Mouse (Mus musculus) CD4-positive, CD25-positive, alpha-beta regulatory T cell, adult 4 months (primary cell): Measurements from ENCODE around the gene 6430548M08Rik. TPM values are rescaled to one million over a fixed set of nuclear protein-coding genes. Genes with fewer than 3 reads are reported as not detected.

Source experiments
- ATAC-seq: one replicate; pipeline ENCODE4 v1.8.0; 2017
- polyA plus RNA-seq, 2 experiments: library from polyadenylated mRNA; unstranded; fragments of 100-300 nt; shearing (Covaris generic); gene quantifications; one replicate each; pipeline ENCODE4 v1.2.1; 2017

6430548M08Rik gene
- polyA plus RNA-seq, 2 experiments from 2014 or later = 0.20 TPM; not detected in 1

DNA sequence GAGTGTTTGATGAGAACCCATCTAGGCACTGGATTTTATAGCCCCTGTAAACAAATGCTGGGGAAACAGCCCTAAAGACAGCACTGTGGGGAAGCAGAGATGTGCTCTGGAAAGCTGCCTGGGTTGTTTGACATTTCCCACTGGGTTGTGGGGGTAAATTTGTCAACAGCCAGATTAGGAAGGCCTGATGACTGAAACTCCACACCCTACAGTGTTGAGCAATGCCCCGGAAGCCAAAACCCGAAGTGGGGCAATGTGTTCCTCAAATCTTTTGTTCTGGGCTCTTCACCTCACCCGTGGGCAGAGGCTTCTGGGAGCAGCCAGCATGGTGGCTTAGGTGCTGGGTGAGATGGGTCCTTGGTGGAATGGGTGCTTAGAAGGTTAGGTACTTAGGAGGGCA lies 4.8 kb upstream of the 6430548M08Rik start:
- ATAC-seq = no peak

DNA sequence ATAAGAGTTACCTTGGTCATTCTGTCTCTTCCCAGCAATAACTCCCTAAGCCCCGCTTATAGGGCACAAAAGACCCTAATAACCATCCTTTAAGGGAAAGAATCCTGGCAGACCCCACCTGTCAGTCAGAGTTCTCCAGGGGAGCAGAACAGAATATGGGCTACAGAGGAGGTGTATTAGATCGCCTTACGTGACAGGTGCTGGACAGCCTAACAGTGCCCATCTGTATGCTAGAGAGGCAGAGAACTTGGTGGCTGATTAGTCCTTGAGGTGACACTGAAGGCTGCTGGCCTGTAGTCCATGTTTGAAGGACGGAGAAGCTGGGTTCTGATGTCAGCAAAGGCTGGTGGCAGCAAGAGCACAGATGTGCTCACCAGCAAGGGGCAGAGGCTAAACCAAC lies 3.0 kb upstream of the 6430548M08Rik start:
- no peak for ATAC-seq

DNA sequence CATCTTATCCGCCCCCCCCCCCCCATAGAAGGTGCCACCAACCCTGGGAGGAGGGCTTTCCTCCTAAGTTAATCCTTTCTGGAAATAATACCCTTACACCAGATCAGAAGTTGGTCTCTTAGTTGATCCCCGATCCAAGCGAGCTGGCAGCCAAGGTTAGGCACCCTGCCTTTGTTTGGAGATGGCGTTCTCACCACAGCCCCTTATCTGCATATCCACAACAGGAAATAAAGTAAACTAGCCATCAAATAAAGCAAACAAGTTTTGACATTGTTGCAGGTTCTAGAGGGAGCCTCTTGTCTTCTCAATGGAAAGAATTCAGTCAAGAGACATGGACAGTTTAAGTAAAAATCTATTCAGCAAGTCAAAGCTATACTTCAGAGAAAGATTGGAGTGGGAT lies 2.6 kb upstream of the 6430548M08Rik start:
- no peak for ATAC-seq

DNA sequence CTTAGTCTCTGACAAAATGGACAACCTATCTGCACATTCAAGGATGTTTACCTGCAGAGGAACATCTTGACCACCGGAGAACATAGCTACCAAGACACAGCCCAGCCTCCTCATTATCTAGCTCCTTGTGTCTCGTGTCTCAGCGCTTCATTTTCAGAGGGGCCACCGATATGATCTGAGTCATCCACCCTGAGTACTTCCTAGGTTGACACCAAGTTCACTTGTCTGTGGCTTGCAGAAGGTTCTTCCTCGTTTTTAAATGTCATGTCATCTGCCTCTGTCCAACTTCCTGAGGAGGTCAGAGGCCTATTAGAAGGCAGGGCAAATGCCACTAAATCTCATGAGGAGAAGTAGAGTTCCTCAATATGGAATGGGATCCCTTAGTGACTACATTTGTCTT lies 1.4 kb upstream of the 6430548M08Rik start:
- no peak for ATAC-seq

DNA sequence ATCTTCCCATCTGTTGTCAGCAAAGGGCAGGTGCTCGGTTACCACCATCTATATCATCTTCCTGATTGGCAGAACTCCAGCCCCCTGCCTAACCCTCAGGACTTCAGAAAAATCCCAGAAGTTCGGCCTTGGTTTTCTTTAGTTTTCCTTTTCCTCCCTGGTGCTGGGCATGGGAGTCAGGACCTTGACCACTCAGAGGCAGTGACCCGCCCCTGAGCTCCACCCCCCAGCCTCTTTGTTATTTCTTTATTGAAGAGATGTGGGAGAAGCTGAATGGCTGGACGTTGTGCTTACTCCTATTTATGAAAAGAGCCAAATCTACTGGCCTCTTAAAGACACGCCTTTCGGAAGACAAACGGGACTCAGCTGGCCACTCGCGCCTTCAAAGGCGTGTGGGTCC lies 646 bp upstream of the 6430548M08Rik start:
- peak; percentile 6 for ATAC-seq

DNA sequence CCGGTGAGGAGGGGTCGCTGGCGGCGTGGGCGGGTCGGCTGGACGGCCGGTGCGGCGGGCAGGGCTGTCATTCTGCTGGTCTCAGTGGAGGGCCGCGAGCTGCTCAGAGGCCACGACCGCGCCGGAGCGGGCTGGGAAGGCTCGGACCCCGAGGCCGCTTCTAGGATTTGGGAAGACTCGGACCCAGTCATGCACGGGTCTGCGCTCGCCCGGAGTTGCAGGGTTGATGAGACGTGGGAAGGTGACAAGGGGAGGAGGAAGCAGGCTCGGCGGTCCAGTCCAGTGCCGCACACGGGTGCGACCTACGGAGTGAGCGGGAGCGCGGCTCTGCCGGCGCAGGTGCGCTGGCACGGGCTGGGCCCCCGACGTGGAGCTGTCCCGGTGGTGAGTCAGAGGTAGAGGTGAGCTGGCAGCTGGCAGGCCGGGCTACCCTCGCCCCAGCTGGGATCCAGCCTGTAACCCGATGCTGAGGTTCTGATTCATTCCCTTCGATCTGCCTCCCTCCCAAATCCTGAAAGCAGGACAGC lies 426 bp downstream of the 6430548M08Rik start:
- ATAC-seq = peak; percentile 10

DNA sequence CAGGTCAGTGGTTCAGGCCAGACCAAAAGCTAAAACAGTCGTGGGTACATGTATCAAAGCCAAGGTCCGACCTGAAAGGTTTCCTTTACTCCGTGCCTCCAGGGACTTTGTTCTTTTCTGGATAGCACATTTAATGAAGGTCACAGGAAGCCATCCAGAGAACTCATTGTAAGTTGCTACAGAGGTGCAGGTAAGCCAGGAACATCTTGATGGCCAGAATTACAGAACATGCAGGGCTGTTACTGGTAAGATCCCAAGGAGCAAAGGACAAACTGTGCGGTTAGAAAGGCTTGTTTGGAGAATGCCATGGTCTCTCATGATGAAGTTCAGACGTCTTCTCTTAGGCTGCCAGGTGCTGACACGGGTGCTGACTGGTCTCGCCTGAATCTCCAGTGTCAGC lies 2.6 kb downstream of the 6430548M08Rik start:
- ATAC-seq = no peak

DNA sequence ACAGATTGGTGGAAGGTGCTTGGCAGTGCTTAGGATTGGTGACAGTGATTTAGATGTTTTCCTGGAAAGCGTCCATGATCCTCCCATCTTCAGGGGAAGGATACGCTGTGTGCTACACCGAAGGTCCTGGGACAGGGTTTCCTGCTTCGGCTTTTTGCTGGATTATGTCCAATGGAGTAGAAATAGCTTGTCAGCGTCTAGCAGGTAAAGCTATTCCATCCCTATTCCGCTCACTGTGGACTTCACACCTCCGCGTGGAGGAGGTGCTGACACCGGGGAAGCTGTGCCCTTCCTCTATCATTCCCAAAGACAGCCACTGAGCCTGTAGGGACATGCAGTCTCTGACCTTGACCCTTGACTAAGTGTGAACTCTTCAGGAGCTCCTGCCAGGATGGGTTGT lies 4.2 kb downstream of the 6430548M08Rik start:
- ATAC-seq = no peak

DNA sequence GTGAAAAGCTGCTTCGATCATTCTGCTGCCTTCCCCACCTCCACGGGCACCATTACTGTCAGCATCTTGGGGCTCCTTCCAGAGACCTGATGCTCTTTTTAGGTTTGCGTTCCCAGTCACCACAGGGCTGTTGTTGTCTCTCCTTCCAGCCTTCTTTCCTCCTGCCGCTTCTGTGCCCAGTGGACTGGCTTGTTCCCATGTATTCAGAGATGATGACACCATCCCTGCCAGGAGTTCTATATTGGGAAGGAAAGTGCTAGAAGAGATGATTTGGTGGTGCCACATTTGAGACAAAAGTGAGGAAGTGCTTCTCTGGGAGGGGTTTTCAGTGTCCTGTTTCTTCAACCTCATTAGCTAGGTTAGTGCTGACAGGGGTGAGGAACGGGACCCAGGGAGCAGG lies 4.9 kb downstream of the 6430548M08Rik start:
- no peak for ATAC-seq

DNA sequence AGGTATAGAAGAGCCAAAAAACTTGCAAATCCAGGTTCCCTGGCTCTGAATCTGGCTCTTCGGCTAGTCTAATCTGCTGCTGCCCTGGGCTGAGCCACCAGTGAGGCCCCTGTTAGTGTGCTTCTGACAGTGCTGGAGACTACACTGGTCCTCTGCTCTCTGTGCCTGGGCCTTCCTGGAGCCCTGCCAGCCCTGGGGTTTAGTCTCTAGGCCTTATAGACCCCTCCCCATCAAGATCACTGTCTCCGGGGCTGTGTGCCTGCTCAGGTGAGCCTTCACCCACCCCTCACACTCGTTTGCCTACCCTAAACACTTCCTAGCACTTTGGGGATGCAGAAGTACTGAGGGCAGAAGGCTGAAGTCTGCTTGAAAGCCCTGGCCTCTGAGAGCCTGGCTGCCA lies 5.5 kb downstream of the 6430548M08Rik start:
- no peak for ATAC-seq

DNA sequence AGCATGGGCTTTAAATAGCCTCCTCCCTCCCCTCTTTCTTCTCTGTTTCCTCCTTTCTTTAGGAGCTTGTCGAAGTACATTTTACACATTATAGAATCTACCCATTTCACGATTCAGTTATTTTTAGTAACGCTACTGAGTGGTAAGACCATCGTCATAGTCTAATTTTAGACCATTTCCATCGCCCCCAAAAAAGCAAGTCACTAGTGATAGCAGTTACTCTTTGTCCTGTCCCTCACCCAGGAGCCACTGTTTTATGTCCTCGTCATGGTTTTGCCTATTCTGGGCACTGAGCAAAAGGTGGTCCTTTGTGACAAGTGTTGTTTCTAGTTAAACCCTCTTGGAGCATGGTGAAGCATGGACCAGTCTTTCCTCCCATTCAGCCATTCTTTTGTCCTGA lies 6.0 kb downstream of the 6430548M08Rik start:
- ATAC-seq = no peak

DNA sequence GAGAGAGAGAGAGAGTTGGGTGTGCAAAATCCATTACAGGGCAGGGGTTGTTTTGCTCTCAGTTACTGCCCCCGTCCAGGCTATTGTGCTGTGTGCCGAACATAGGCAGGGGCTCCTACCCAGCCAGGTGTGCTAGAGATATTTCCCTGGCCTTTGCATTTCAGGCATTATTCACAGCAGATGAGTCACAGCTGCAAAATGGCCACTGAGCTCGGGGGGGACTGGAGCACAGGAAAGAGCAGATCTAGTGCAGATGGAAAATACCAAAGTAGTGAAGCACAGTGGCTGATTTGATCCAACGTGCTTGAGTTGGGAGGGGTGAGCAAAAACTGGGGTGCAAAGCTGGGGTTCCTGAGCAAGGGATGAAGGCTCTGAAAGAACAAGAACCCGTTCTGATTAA lies 7.0 kb downstream of the 6430548M08Rik start:
- ATAC-seq = no peak

DNA sequence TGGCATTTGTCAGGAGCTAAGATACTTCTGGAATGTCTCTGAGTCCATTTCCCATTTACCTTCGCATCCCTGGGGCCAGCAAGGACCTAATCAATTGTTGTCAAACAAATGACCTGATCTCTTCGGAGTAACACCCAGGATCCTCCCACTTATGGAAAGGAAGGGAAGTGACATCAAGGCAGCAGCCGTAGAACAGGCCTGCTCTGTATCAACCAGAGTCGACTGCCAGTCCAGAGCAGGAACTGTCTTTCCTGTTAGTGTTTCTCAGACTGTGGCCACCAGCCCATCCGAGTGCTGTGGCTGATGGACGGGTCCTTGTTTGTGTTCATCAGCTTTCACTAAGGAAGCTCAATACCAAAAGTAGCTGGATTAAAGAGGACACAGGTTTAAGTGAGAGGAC lies 10.3 kb downstream of the 6430548M08Rik start:
- ATAC-seq = no peak

DNA sequence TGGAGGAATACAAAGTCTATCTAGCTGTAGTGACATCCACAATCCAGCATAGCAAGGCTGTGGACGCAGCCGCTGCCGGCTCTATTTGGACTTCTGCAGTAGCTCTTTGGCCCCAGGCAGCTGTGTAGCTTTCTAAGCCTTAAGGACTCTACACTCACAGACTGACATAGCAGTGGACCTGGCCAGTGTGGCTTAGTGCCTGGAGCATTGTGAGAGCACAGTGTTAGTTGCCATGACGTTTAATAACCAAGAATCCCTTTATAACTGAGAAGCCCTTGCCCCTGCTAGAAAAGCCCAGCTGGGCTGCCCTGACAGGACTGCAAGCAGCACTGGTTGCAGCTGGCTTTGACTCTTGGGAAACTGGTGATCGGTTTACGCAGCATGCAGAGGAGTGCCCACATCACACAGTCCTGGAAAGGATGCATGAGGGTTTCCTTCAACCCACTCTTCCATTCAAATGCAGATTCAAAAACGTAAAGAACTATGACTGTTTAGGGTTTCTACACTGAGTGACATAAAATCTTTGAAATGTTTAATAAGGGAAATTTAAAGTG lies 11.0 kb downstream of the 6430548M08Rik start:
- no peak for ATAC-seq

DNA sequence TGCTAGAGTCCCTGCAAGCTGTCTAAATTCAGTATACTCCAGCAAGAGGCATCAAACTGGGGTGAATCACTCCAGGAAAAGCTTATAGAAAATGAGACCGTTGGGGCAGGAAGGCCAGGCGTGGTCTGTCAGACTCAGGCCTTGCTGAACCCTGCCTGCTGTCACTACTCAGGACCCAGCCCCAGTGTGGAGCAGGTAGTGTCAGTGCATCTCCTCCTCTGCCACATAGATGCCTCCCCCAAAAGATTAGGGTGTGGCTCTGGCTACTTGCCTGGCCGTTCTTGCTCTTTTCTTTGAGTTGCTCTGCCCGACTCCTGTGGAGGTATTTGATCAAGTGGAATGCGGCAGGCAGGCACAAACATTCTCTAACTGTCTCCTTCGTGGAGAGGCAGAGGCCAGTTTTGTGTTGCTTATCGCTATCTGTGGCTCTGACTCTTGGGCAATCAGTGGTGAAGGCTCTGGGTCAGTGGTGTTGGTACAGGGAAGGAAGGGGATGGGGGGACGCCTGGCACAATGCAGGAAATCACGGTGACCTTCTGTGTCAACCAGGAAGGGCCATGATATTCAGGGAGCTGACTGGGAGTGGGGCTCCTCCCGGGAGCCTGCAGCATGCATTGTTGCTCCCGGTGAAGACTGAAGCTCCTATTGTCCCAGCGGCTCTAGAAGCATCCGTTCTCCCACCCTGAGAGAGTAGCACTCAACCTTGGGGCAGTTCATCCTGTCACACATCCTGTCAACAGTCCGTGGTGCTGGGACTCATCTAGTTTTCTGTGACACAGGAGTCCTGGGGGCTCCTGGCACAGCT lies 12.6 kb downstream of the 6430548M08Rik start:
- ATAC-seq = no peak

DNA sequence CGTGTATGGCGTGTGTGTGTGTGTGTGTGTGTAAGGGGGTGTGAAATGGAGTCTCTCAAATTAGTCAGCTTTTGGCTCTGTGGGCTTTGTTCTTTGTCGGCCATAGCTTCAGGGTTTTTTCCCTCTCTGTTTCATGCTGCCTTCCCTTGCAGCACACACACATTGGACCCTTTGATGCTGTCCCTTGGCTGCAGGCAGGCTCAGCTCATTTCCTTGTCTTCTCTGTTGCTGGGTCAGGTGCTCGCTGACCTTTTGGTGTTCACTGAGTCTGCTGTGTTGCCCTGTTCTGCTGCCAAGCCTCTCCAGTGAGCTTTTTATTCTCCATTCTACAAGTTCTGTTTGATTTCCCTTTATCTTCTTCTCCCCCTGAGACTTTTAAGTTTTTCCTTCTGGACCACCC lies 15.6 kb downstream of the 6430548M08Rik start:
- ATAC-seq = no peak

DNA sequence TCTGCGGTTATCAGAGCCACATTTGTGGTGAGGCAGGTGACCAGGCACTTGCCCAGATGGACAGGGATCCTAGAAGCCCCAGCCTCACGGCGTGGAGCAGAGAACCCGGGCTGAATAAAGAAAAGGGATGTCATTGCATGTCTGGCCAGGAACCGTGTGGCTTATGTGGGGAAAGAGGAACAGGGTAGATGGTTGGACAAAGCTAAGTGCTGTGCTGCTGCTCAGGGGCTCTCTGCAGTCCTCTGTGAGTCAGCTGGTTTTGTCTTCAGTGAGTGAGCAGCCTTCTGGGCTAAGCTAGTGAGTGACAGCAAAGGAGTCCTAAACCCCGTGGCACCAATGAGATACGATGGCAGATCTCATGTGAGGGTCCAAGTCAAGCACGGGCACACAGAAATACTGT lies 17.2 kb downstream of the 6430548M08Rik start:
- ATAC-seq = no peak

DNA sequence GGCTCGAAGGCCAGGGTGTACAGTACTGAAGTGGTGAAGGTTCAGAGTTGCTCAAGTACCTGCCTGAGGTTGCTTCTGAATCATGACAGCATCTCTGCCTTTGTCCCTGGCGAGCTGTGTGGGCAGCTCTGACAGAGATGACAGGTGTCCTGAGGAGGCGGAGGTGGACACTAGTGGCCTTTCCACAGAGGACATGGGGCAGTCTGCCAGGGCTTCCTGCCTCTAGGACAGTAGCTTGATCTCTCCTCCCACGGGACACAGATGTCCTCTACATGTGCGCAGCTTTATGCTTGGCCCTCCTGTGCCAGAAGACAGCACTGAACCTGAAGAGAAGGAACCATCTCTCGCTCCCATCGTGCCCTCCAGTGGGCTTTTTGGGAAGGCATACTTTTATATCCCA lies 19.2 kb downstream of the 6430548M08Rik start:
- ATAC-seq = no peak

DNA sequence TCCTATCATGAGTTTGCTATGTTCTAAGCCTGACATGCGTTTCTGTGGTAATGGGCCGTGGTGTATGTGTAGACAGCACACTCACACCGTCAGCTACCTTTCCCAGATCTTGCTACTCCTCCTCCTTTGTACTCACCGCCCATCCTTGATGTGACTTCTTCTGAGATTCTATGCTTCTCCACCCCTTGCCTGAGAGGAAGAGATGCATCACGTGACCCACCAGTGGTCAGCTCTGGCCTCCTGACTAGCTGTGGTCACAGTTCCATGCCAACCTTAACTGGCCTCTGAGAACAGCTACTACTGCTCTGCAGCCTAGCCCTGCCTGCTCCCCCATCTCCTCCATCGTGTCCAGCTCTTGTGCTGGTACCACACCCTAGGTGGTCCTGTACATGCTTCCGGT lies 21.7 kb downstream of the 6430548M08Rik start:
- ATAC-seq = no peak

DNA sequence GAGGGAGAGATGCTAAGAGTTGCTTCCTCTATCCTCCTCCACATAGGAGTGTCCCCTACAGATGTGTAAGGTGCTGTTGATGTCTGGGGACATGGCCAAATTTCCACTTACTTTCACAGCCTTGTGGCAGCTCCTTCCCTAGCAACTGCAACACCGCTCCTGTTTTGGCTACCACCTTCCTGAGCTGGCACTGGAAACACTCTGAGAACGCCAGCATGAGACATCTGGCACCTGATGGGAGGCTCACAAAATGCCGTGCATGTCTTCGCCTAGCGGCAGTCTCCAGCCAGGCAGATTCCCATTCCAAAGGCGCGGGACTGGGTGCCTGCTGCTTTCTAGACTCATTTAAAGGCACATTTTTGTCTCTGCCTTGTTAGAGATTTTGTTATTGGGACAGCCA lies 22.7 kb downstream of the 6430548M08Rik start:
- no peak for ATAC-seq

DNA sequence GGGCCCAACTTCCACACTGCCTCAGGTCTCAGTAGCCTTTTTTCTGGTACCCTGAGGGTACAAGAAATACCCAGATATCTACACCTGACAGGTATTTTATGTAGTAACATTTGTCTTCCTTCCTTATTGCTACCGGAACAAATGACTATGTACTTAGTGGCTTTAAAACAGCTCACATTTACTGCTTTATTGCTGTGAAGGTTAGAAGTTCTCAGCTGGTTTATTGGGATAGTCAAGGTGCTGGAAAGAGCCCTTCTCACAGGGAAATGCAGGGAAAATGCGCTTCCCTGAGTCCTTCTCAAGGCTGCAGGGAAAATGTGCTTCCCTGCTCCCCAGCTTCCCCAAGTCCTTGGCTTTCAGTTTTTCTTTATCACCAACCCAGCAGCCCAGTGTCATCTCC lies 25.0 kb downstream of the 6430548M08Rik start:
- ATAC-seq = no peak

DNA sequence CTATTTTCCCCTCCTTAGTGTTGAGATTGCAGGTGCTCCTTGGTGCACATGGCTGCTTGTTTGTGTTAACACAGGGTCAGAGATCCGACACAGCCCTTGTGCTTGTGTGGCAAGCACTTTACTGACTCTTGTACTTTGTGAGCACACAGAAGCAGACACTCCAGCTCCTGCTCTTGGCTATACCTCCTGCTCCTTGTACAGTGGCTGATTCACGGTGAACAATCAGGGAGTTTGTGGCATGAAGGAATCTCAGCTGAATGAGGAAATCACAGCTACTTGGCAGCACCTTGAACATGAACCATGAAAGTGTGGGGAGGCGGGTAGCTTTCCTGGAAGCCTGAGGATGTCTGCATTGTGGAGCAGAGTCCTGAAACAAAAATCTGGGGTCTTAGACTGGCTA lies 26.8 kb downstream of the 6430548M08Rik start:
- no peak for ATAC-seq

DNA sequence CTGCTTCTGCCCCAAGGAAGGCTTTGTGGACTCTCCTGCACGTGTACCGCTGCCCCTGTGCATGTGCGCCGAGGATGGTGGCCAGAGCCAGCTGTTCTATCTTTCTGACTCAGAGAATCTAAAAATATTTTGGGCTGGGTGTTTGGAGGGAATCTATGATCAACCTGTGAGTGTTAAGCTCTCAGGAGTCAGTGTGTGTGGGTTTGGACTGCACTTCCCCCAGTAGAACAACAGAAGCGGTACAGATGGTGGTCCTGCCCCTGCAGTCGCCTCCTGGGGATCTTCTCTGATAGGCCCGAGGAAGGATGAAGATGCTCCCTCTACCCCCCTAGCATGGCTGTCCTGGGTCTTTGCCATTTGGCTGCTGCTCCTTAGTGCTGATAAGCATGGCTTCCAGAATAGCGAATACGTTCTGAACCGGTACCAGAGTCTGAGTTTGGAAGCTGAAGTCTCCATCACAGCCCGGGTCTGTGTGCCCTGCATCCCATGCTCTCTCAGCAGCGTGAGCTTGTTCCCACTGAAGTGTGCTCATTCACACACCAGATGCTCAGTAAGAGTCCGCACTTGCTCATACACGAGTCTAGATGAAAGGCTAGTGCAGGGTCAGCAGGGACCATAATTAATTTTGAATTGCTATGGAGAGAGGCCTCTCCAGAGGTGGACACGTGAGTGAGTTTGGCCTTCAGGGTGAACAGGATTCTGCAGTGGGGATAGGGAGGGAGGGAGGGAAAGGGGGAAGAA lies 30.1 kb downstream of the 6430548M08Rik start:
- ATAC-seq = no peak
